Mouse (Mus musculus): ENCODE data around the gene Adh1. TPM values are rescaled to one million over a fixed set of nuclear protein-coding genes. Genes with fewer than 3 reads are reported as not detected.

The Adh1 gene
- polyA plus RNA-seq, 1 experiment from 2014 or later, result 14.0 TPM

- no peak for ATAC-seq (replicated peaks; ENCODE audit: extremely low read depth, insufficient read depth, low FRiP score)
- Histone ChIP-seq H3K9ac (ENCODE audit: low read length) (no peak overlapping the region), H3K27me3 (ENCODE audit: control insufficient read depth, insufficient read depth, low read length) (no peaks in the 10 kb centered on the region), H3K9me3 (replicated peaks; ENCODE audit: control insufficient read depth, low read length) (no peaks in the 10 kb centered on the region), H3K4me2 (ENCODE audit: low read depth, low read length) (no peak overlapping the region), H3K27ac (ENCODE audit: low read length) (no peak overlapping the region), H3K4me1 (ENCODE audit: control insufficient read depth, insufficient read depth, low read length) (no peaks in the 10 kb centered on the region), H3K4me3 (ENCODE audit: low read length) (no peak overlapping the region), H3K36me3 (ENCODE audit: control insufficient read depth, insufficient read depth) (no peaks in the 10 kb centered on the region)
- WGBS, result 71% methylated on average over 5 of the region's 5 CpGs
These were observed 2.6 kb downstream of the Adh1 start for GRCm38 (mm10) chr3:138263154-138263930.

GRCm38 (mm10) chr3:138264648-138265047, 3.9 kb downstream of the Adh1 start:
- no peak overlapping the region for H3K4me2 ChIP-seq (ENCODE audit: low read depth, low read length)
- no peak overlapping the region for H3K4me3 ChIP-seq (ENCODE audit: low read length)
- H3K27me3 ChIP-seq (ENCODE audit: control insufficient read depth, insufficient read depth, low read length), result no peaks in the 10 kb centered on the region
- no peak overlapping the region for H3K27ac ChIP-seq (ENCODE audit: low read length)
- H3K9ac ChIP-seq (ENCODE audit: low read length), result no peak overlapping the region
- 72% methylated on average over 3 of the region's 3 CpGs for WGBS
- no peak for ATAC-seq (replicated peaks; ENCODE audit: extremely low read depth, insufficient read depth, low FRiP score)
- no peaks in the 10 kb centered on the region for H3K9me3 ChIP-seq (replicated peaks; ENCODE audit: control insufficient read depth, low read length)
- no peaks in the 10 kb centered on the region for H3K36me3 ChIP-seq (ENCODE audit: control insufficient read depth, insufficient read depth)
- H3K4me1 ChIP-seq (ENCODE audit: control insufficient read depth, insufficient read depth, low read length), result no peaks in the 10 kb centered on the region

GRCm38 (mm10) chr3:138270507-138270906, 9.7 kb downstream of the Adh1 start:
- ATAC-seq (replicated peaks; ENCODE audit: extremely low read depth, insufficient read depth, low FRiP score), result no peak
- WGBS, result 19% methylated on average over 1 of the region's 1 CpGs

GRCm38 (mm10) chr3:138271297-138271696, 10.5 kb downstream of the Adh1 start:
- 86% methylated on average over 2 of the region's 2 CpGs for WGBS
- Histone ChIP-seq H3K4me1 (ENCODE audit: control insufficient read depth, insufficient read depth, low read length) (no peaks in the 10 kb centered on the region), H3K27ac (ENCODE audit: low read length) (no peak overlapping the region), H3K27me3 (ENCODE audit: control insufficient read depth, insufficient read depth, low read length) (no peaks in the 10 kb centered on the region), H3K9me3 (replicated peaks; ENCODE audit: control insufficient read depth, low read length) (no peaks in the 10 kb centered on the region), H3K9ac (ENCODE audit: low read length) (no peak overlapping the region), H3K4me2 (ENCODE audit: low read depth, low read length) (no peak overlapping the region), H3K4me3 (ENCODE audit: low read length) (no peak overlapping the region), H3K36me3 (ENCODE audit: control insufficient read depth, insufficient read depth) (no peaks in the 10 kb centered on the region)
- ATAC-seq (replicated peaks; ENCODE audit: extremely low read depth, insufficient read depth, low FRiP score), result no peak

More at GRCm38 (mm10) chr3:138270507-138270906, 9.7 kb downstream of the Adh1 start:
- no peaks in the 10 kb centered on the region for H3K36me3 ChIP-seq (ENCODE audit: control insufficient read depth, insufficient read depth)
- H3K9ac ChIP-seq (ENCODE audit: low read length), result no peak overlapping the region
- no peak overlapping the region for H3K4me2 ChIP-seq (ENCODE audit: low read depth, low read length)
- no peaks in the 10 kb centered on the region for H3K9me3 ChIP-seq (replicated peaks; ENCODE audit: control insufficient read depth, low read length)
- H3K27ac ChIP-seq (ENCODE audit: low read length), result no peak overlapping the region
- no peak overlapping the region for H3K4me3 ChIP-seq (ENCODE audit: low read length)
- H3K27me3 ChIP-seq (ENCODE audit: control insufficient read depth, insufficient read depth, low read length), result no peaks in the 10 kb centered on the region
- no peaks in the 10 kb centered on the region for H3K4me1 ChIP-seq (ENCODE audit: control insufficient read depth, insufficient read depth, low read length)

GRCm38 (mm10) chr3:138273080-138273479, 12.3 kb downstream of the Adh1 start:
- 75% methylated on average over 7 of the region's 7 CpGs for WGBS
- Histone ChIP-seq H3K36me3 (ENCODE audit: control insufficient read depth, insufficient read depth) (no peaks in the 10 kb centered on the region), H3K9ac (ENCODE audit: low read length) (no peak overlapping the region), H3K4me1 (ENCODE audit: control insufficient read depth, insufficient read depth, low read length) (no peaks in the 10 kb centered on the region), H3K27ac (ENCODE audit: low read length) (no peak overlapping the region), H3K27me3 (ENCODE audit: control insufficient read depth, insufficient read depth, low read length) (no peaks in the 10 kb centered on the region), H3K9me3 (replicated peaks; ENCODE audit: control insufficient read depth, low read length) (no peaks in the 10 kb centered on the region), H3K4me2 (ENCODE audit: low read depth, low read length) (no peak overlapping the region), H3K4me3 (ENCODE audit: low read length) (no peak overlapping the region)
- ATAC-seq (replicated peaks; ENCODE audit: extremely low read depth, insufficient read depth, low FRiP score), result no peak

- Histone ChIP-seq H3K4me3 (ENCODE audit: low read length) (no peak overlapping the region), H3K4me1 (ENCODE audit: control insufficient read depth, insufficient read depth, low read length) (no peaks in the 10 kb centered on the region), H3K9ac (ENCODE audit: low read length) (no peak overlapping the region), H3K36me3 (ENCODE audit: control insufficient read depth, insufficient read depth) (no peaks in the 10 kb centered on the region), H3K27me3 (ENCODE audit: control insufficient read depth, insufficient read depth, low read length) (no peaks in the 10 kb centered on the region), H3K27ac (ENCODE audit: low read length) (no peak overlapping the region), H3K4me2 (ENCODE audit: low read depth, low read length) (no peak overlapping the region), H3K9me3 (replicated peaks; ENCODE audit: control insufficient read depth, low read length) (no peaks in the 10 kb centered on the region)
- 61% methylated on average over 3 of the region's 3 CpGs for WGBS
- ATAC-seq (replicated peaks; ENCODE audit: extremely low read depth, insufficient read depth, low FRiP score), result no peak
These were observed 14.3 kb downstream of the Adh1 start for GRCm38 (mm10) chr3:138275100-138275499.

GRCm38 (mm10) chr3:138282556-138282955, 21.8 kb downstream of the Adh1 start:
- H3K36me3 ChIP-seq (ENCODE audit: control insufficient read depth, insufficient read depth), result no peaks in the 10 kb centered on the region
- no peak overlapping the region for H3K9ac ChIP-seq (ENCODE audit: low read length)
- 91% methylated on average over 9 of the region's 9 CpGs for WGBS
- H3K4me3 ChIP-seq (ENCODE audit: low read length), result no peak overlapping the region
- no peaks in the 10 kb centered on the region for H3K9me3 ChIP-seq (replicated peaks; ENCODE audit: control insufficient read depth, low read length)
- no peak for ATAC-seq (replicated peaks; ENCODE audit: extremely low read depth, insufficient read depth, low FRiP score)
- no peak overlapping the region for H3K27ac ChIP-seq (ENCODE audit: low read length)
- no peak overlapping the region for H3K4me2 ChIP-seq (ENCODE audit: low read depth, low read length)
- H3K27me3 ChIP-seq (ENCODE audit: control insufficient read depth, insufficient read depth, low read length), result no peaks in the 10 kb centered on the region
- no peaks in the 10 kb centered on the region for H3K4me1 ChIP-seq (ENCODE audit: control insufficient read depth, insufficient read depth, low read length)

GRCm38 (mm10) chr3:138283831-138284230, 23.0 kb downstream of the Adh1 start:
- H3K9me3 ChIP-seq (replicated peaks; ENCODE audit: control insufficient read depth, low read length), result no peaks in the 10 kb centered on the region
- no peaks in the 10 kb centered on the region for H3K4me1 ChIP-seq (ENCODE audit: control insufficient read depth, insufficient read depth, low read length)
- 79% methylated on average over 1 of the region's 1 CpGs for WGBS
- H3K27ac ChIP-seq (ENCODE audit: low read length), result no peak overlapping the region
- no peak overlapping the region for H3K4me3 ChIP-seq (ENCODE audit: low read length)
- H3K36me3 ChIP-seq (ENCODE audit: control insufficient read depth, insufficient read depth), result no peaks in the 10 kb centered on the region
- H3K4me2 ChIP-seq (ENCODE audit: low read depth, low read length), result no peak overlapping the region
- H3K27me3 ChIP-seq (ENCODE audit: control insufficient read depth, insufficient read depth, low read length), result no peaks in the 10 kb centered on the region
- no peak overlapping the region for H3K9ac ChIP-seq (ENCODE audit: low read length)
- no peak for ATAC-seq (replicated peaks; ENCODE audit: extremely low read depth, insufficient read depth, low FRiP score)

- WGBS, result 87% methylated on average over 7 of the region's 7 CpGs
- no peaks in the 10 kb centered on the region for H3K36me3 ChIP-seq (ENCODE audit: control insufficient read depth, insufficient read depth)
- H3K4me3 ChIP-seq (ENCODE audit: low read length), result no peak overlapping the region
- H3K9ac ChIP-seq (ENCODE audit: low read length), result no peak overlapping the region
- ATAC-seq (replicated peaks; ENCODE audit: extremely low read depth, insufficient read depth, low FRiP score), result no peak
- no peaks in the 10 kb centered on the region for H3K9me3 ChIP-seq (replicated peaks; ENCODE audit: control insufficient read depth, low read length)
- no peaks in the 10 kb centered on the region for H3K4me1 ChIP-seq (ENCODE audit: control insufficient read depth, insufficient read depth, low read length)
- H3K27ac ChIP-seq (ENCODE audit: low read length), result no peak overlapping the region
- H3K4me2 ChIP-seq (ENCODE audit: low read depth, low read length), result no peak overlapping the region
- no peaks in the 10 kb centered on the region for H3K27me3 ChIP-seq (ENCODE audit: control insufficient read depth, insufficient read depth, low read length)
These were observed 25.2 kb downstream of the Adh1 start for GRCm38 (mm10) chr3:138285986-138286385.
